Mouse (Mus musculus): ENCODE data around the gene Vwa7. TPM values are rescaled to one million over a fixed set of nuclear protein-coding genes. Genes with fewer than 3 reads are reported as not detected.
A peak's percentile ranks its signal among the peaks of the same experiment; 100 is the strongest.
"Not testable (repeated sequence)": the region's sequence is repeated elsewhere in the genome, so short reads cannot be mapped to it uniquely, and the experiment has no call there.

Gene Vwa7
- polyA plus RNA-seq, 1 experiment from 2014 or later, result 0.07 TPM

DNA sequence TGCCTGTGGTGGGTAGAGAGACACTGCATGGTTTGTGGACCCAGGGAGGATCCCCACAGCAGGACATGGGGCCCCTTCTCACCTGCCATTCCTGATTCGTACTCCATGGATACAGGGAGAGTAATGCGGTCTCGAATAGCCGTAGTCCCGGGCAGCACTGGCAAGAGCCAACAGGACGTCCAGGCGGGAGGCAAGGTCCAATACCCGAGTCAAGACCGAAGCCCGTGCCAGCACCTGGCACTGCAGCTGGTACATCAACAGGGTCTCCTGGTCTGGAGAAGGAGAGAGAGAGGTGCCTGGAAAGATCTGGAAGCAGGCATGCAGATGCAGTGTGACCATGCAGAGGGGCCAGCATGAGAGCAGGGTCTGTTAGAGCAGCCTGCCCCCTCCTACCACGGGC is 14.9 kb downstream of the Vwa7 start:
- no peak for DNase-seq (ENCODE audit: low spot score)
- no peak for ATAC-seq (ENCODE audit: low read depth)
- 90% methylated on average over 11 of the region's 11 CpGs for WGBS

DNA sequence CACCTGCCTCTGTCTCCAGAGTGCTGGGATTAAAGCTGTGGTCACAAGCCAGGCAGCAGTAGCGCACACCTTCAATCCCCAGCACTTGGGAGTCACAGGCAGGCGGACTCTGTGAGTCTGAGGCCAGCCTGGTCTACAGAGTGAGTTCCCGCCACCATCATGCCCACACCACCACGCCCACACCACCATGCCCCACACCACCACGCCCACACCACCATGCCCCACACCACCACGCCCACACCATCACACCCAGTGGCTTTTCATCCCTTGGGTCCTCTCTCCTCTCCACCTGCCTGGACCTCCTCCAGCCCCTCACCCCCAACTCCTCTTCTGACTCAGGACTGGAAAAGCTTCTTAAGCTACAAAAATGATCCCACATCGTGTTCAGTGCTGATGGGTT is 15.5 kb downstream of the Vwa7 start:
- Histone ChIP-seq H3K4me2 (ENCODE audit: low read depth, low read length) (no peak overlapping the region), H3K9me3 (ENCODE audit: control insufficient read depth, low read length) (no peaks in the 10 kb centered on the region), H3K27me3 (replicated peaks; ENCODE audit: control insufficient read depth, insufficient read depth, low read length) (no peaks in the 10 kb centered on the region), H3K4me1 (ENCODE audit: control insufficient read depth, insufficient read depth, low read length) (no peaks in the 10 kb centered on the region; the same call in 1 of the 2 replicates), H3K9ac (ENCODE audit: low read depth, low read length) (no peak overlapping the region), H3K27ac (replicated peaks; ENCODE audit: low read depth, low read length) (no peak overlapping the region), H3K36me3 (ENCODE audit: control insufficient read depth, insufficient read depth, low read length) (no peaks in the 10 kb centered on the region), H3K4me3 (ENCODE audit: low read depth, low read length) (no peak overlapping the region)
- 88% methylated on average over 7 of the region's 7 CpGs for WGBS
- no peak for ATAC-seq (ENCODE audit: low read depth)
- no peak for DNase-seq (ENCODE audit: low spot score)

More for the DNA sequence above, 14.9 kb downstream of the Vwa7 start:
- H3K36me3 ChIP-seq (ENCODE audit: control insufficient read depth, insufficient read depth, low read length), result no peaks in the 10 kb centered on the region
- H3K4me2 ChIP-seq (ENCODE audit: low read depth, low read length), result no peak overlapping the region
- no peak overlapping the region for H3K4me3 ChIP-seq (ENCODE audit: low read depth, low read length)
- H3K27ac ChIP-seq (replicated peaks; ENCODE audit: low read depth, low read length), result no peak overlapping the region
- H3K4me1 ChIP-seq (ENCODE audit: control insufficient read depth, insufficient read depth, low read length), result peaks cover under 1% of the 10 kb centered on the region
- H3K9me3 ChIP-seq (ENCODE audit: control insufficient read depth, low read length), result no peaks in the 10 kb centered on the region
- H3K27me3 ChIP-seq (replicated peaks; ENCODE audit: control insufficient read depth, insufficient read depth, low read length), result no peaks in the 10 kb centered on the region
- no peak overlapping the region for H3K9ac ChIP-seq (ENCODE audit: low read depth, low read length)

DNA sequence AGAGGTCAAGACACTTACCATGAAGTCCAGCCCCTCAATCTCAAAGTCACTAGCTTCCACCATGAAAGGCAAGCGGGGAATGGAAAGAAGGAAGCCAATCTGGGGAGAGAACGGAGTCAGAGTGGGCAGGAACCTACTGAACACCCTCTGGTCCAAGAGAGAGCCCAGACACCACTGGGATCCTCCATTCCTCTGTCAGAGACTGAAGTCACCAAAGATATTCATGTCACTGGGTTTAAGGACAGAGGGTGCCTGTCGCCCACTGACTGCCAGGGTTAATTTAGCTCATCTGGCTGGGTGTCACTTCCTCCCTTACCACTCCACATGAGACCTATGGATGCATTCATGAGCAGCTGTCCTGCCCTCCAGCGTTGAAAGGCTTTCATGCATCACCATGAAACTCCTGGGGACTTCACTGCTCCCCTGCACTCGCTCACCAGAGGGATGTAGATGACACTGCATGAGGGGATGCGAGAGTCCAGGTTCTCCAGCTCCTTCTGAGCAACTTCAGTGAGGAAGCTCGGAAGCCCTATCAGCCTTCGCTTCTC is 16.0 kb downstream of the Vwa7 start:
- no peaks in the 10 kb centered on the region for H3K9me3 ChIP-seq (ENCODE audit: control insufficient read depth, low read length)
- no peaks in the 10 kb centered on the region for H3K27me3 ChIP-seq (replicated peaks; ENCODE audit: control insufficient read depth, insufficient read depth, low read length)
- H3K36me3 ChIP-seq (ENCODE audit: control insufficient read depth, insufficient read depth, low read length), result no peaks in the 10 kb centered on the region
- ATAC-seq (ENCODE audit: low read depth) (no peak), DNase-seq (ENCODE audit: low spot score) (no peak)
- H3K4me2 ChIP-seq (ENCODE audit: low read depth, low read length), result no peak overlapping the region
- H3K9ac ChIP-seq (ENCODE audit: low read depth, low read length), result no peak overlapping the region
- H3K4me1 ChIP-seq (ENCODE audit: control insufficient read depth, insufficient read depth, low read length), result no peaks in the 10 kb centered on the region; the same call in 1 of the 2 replicates
- 79% methylated on average over 8 of the region's 8 CpGs for WGBS
- H3K4me3 ChIP-seq (ENCODE audit: low read depth, low read length), result no peak overlapping the region
- no peak overlapping the region for H3K27ac ChIP-seq (replicated peaks; ENCODE audit: low read depth, low read length)

DNA sequence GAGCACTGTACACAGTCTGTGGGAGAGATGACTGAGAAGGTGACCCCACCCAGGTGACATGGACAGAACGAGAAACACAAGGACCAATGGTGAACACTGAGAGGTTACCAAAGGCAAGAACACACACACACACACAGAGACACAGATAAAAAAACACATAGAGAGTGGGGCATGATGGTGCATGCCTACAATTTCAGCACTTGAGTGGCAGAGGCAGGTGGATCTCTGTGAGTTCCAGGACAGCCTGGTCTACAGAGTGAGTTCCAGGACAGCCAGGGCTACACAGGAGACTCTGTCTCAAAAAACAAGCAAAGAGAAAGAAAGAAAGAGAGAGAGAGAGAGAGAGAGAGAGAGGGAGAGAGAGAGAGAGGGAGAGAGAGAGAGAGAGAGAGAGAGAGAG is 17.3 kb downstream of the Vwa7 start:
- not testable (repeated sequence) for H3K27me3 ChIP-seq (replicated peaks; ENCODE audit: control insufficient read depth, insufficient read depth, low read length); ATAC-seq (ENCODE audit: low read depth); H3K4me2 ChIP-seq (ENCODE audit: low read depth, low read length); H3K27ac ChIP-seq (replicated peaks; ENCODE audit: low read depth, low read length); H3K9me3 ChIP-seq (ENCODE audit: control insufficient read depth, low read length); DNase-seq (ENCODE audit: low spot score); H3K36me3 ChIP-seq (ENCODE audit: control insufficient read depth, insufficient read depth, low read length); H3K9ac ChIP-seq (ENCODE audit: low read depth, low read length); H3K4me3 ChIP-seq (ENCODE audit: low read depth, low read length); H3K4me1 ChIP-seq (ENCODE audit: control insufficient read depth, insufficient read depth, low read length)
- 75% methylated on average over 1 of the region's 1 CpGs for WGBS

DNA sequence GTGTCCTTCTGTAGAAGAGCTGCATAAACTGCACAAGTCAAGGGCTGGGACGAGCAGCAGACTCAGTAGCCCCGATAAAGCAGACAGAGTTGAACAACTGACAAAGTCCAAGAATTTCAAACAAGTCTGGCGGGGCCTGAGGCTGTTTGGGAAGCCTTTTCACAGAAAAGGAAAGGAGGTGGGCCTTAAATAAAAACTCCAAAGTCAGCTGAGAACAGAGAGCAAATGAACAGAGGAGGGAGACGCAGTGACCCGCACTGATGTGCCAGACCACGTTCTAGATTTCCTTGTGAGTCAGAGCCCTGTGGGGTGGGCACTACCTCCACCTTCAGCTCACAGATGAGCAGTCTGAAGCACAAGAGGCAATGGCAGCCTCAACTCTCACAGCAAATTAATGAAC is 18.5 kb downstream of the Vwa7 start:
- no peak overlapping the region for H3K4me3 ChIP-seq (ENCODE audit: low read depth, low read length)
- H3K36me3 ChIP-seq (ENCODE audit: control insufficient read depth, insufficient read depth, low read length), result no peaks in the 10 kb centered on the region
- WGBS, result 69% methylated on average over 6 of the region's 6 CpGs
- H3K9me3 ChIP-seq (ENCODE audit: control insufficient read depth, low read length), result no peaks in the 10 kb centered on the region
- H3K4me1 ChIP-seq (ENCODE audit: control insufficient read depth, insufficient read depth, low read length), result no peaks in the 10 kb centered on the region
- no peak overlapping the region for H3K4me2 ChIP-seq (ENCODE audit: low read depth, low read length)
- DNase-seq (ENCODE audit: low spot score) (no peak), ATAC-seq (ENCODE audit: low read depth) (no peak)
- no peak overlapping the region for H3K27ac ChIP-seq (replicated peaks; ENCODE audit: low read depth, low read length)
- no peaks in the 10 kb centered on the region for H3K27me3 ChIP-seq (replicated peaks; ENCODE audit: control insufficient read depth, insufficient read depth, low read length)
- H3K9ac ChIP-seq (ENCODE audit: low read depth, low read length), result no peak overlapping the region; the same call in 1 of the 2 replicates

DNA sequence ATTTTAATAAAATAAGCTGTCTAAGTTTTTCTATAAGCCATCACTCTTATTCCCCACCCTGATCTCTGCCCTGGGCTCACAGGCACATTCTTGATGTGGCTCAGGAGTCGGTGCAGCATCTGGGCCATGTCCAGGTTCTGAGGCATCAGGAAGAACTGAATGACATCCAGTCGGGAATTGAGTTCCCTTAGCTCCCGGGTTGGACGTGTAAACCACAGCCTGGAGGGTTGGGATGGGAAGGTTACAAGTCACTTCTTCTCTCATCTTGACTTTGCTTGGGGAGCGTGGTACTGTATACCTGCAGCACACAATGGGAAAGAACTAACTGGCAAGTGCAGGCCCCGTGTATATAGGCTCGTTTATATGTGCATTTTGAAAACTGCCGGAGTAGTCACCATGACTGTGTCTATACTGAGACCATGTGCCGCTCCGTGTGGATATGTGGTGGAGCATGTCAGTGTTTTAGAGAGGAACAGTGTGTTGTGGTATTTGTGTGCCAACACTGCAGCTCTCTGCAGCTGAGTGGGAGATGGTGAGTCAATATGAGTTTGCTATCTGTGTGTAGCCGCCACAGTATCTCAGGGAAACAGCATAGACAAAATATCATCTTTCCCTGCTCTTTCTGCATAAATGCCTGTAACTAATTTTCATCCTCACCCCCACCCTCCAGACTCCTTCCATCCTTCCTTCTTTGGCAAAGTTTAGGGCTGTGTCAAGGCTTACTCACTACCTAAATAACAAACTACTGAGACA is 22.9 kb downstream of the Vwa7 start:
- 81% methylated on average over 11 of the region's 11 CpGs for WGBS
- Histone ChIP-seq H3K4me3 (ENCODE audit: low read depth, low read length) (no peak overlapping the region), H3K9ac (ENCODE audit: low read depth, low read length) (no peak overlapping the region), H3K4me1 (ENCODE audit: control insufficient read depth, insufficient read depth, low read length) (no peaks in the 10 kb centered on the region), H3K27me3 (replicated peaks; ENCODE audit: control insufficient read depth, insufficient read depth, low read length) (no peaks in the 10 kb centered on the region), H3K4me2 (ENCODE audit: low read depth, low read length) (no peak overlapping the region), H3K36me3 (ENCODE audit: control insufficient read depth, insufficient read depth, low read length) (no peaks in the 10 kb centered on the region), H3K9me3 (ENCODE audit: control insufficient read depth, low read length) (no peaks in the 10 kb centered on the region), H3K27ac (replicated peaks; ENCODE audit: low read depth, low read length) (no peak overlapping the region)
- DNase-seq (ENCODE audit: low spot score), result no peak
- ATAC-seq (ENCODE audit: low read depth), result no peak

DNA sequence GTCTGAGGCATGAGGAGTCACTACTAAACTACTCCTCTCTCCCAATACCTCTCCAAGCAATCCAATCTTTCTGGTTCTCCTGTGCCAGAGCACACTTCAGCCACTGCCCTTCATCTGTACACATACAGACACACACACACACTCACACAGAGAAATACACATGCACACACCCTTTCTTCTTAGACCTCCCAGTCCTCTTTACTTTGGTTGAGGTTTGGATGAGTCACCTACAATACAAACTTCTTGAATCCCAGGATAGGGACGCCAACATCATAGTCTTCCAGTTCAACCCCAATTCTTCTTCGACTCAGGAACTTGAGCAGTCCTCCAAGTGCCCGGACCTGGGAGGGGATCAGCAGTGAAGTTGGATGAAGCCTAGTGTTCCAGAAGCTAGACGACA is 27.4 kb downstream of the Vwa7 start:
- Histone ChIP-seq H3K27ac (replicated peaks; ENCODE audit: low read depth, low read length) (no peak overlapping the region), H3K4me2 (ENCODE audit: low read depth, low read length) (no peak overlapping the region), H3K4me3 (ENCODE audit: low read depth, low read length) (no peak overlapping the region), H3K36me3 (ENCODE audit: control insufficient read depth, insufficient read depth, low read length) (no peaks in the 10 kb centered on the region), H3K27me3 (replicated peaks; ENCODE audit: control insufficient read depth, insufficient read depth, low read length) (no peaks in the 10 kb centered on the region), H3K4me1 (ENCODE audit: control insufficient read depth, insufficient read depth, low read length) (peaks cover 33% of the 10 kb centered on the region), H3K9ac (ENCODE audit: low read depth, low read length) (no peak overlapping the region), H3K9me3 (ENCODE audit: control insufficient read depth, low read length) (no peaks in the 10 kb centered on the region)
- no peak for ATAC-seq (ENCODE audit: low read depth)
- DNase-seq (ENCODE audit: low spot score), result no peak
- WGBS, result 84% methylated on average over 4 of the region's 4 CpGs

DNA sequence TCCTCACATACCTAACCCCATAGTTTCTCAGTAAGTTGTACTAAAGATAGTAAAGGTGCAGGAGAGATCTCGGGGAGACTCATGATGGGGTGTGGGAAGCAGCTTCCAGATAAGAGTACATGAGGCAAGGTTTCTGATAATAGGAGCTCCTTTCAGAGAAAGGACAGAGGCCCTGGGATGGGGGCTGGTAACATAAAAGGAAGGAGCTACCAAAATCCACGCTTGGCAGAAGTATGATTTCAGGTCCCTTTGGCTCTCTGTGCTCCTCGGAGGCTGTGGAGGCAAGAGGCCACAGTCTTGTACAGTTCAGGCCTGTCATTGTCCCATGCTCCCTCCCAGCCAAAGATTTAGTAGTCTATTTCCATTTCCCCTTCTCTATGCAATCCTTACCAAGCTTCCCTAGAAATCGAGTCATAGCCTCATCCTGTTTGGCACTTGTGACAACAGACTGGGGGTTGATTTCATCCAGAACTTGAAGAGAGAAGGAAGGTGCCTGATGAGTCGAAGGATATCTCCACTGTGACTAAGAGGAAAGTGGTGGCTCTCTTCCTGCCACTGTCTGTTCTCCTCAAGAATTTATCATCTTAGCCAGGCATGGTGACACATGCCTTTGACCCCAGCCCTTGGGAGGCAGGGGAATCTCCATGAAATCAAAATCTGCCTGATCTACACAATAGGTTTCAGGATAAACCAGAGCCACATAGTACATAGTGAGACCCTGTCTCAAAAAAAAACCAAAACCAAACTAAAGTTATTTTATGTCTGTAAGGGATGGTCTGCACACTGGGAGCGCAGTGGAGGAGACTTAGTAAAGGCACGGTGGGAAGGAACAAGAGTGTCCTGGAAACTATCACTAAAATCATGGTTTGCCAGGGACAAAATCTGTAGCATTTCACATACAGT is 28.8 kb downstream of the Vwa7 start:
- DNase-seq (ENCODE audit: low spot score), result no peak
- no peaks in the 10 kb centered on the region for H3K36me3 ChIP-seq (ENCODE audit: control insufficient read depth, insufficient read depth, low read length)
- peak overlapping the region; percentile 98 for H3K4me2 ChIP-seq (ENCODE audit: low read depth, low read length)
- peak overlapping the region; percentile 87 for H3K9ac ChIP-seq (ENCODE audit: low read depth, low read length)
- peaks cover 42% of the 10 kb centered on the region for H3K4me1 ChIP-seq (ENCODE audit: control insufficient read depth, insufficient read depth, low read length)
- H3K9me3 ChIP-seq (ENCODE audit: control insufficient read depth, low read length), result no peaks in the 10 kb centered on the region
- no peak for ATAC-seq (ENCODE audit: low read depth)
- H3K4me3 ChIP-seq (ENCODE audit: low read depth, low read length), result peak overlapping the region; percentile 66
- WGBS, result 78% methylated on average over 7 of the region's 7 CpGs
- no peaks in the 10 kb centered on the region for H3K27me3 ChIP-seq (replicated peaks; ENCODE audit: control insufficient read depth, insufficient read depth, low read length)
- no peak overlapping the region for H3K27ac ChIP-seq (replicated peaks; ENCODE audit: low read depth, low read length)
